Mouse (Mus musculus) T-helper 2 cell (primary cell): ENCODE measurements around the gene Tas2r108.

Experiments used
- in situ Hi-C: fragments of 300-600 bp; cut with MboI, MseI; formaldehyde crosslinking; loops from one replicate; pipeline ENCODE4 v1.15.1; 2025; ENCODE audit warnings: high pct_unique_total_duplicates

The Tas2r108 gene

DNA sequence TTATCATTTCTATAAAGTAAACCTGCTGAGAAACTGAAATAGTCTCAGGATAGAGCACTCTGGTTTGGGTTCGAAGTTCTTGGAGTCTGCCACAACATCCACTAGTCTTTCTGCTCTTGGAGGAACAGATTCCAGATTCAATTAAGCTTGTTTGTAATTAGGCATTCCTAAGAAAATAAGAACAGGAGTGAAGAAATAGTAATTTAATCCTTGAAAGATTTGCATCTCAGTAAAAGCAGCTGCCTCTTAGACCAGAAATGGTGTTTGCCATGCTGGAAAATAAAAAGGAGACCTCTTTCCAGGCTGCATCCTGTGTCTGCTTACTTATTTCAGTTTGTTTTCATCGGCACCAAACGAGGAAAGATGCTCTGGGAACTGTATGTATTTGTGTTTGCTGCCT is at the start of gene Tas2r108:
Tas2r108 (plus strand) TSS at position 301 of the 400 bp plus-strand sequence.
- in situ Hi-C loops, result no loop called here

DNA sequence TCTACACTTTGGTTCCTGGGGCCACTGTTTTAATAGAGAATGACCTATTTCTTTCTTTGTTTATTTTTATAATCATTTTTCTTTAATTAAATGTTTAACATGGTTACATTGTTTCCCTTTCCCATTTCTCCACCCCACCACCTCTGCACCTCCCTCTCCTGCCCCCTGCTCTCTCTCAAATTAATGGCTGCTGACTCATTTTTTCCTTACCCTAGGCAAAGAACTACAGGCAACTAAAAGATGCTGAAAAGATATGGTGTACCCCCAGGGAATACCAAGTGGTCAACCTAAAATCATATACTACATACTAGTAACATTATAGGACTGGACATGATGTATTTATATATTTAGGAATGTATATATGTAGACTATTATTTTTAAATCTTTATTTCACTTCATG is 44.7 kb upstream of the Tas2r108 start:
- in situ Hi-C loops, result loop anchor here (25.0 kb wide), 1 partner anchor 1814 kb away; the partner anchor contains the start of genes Casp2 and Tmem139

DNA sequence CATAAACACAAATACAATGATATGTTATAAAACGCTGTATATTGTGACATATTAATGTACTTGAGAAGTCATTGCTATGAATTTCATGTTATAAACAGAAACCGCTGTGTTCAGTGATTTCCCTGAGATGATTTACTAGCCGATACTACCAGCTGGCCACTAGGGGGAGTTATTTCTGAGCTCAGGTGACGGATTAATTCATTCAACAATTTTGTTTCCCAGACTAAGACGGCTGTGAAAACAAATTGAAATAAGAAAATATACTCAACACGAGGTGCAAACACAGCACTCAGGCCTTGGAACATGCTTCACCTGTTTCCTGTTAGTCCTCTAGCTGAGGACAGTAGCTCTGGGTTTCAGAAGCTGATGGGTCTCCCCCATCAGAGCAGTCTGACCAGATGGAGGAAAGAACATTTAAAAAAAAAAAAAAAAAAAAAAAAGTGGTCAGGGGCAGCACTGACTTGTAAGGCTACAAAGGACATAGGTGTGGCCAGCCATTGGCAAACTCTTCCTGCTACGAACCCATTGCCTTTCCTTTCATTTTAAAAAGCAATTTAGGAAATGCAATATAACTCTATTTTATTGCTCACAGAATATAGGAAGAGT is 38.8 kb upstream of the Tas2r108 start:
- in situ Hi-C loops, result loop anchor here (25.0 kb wide), 1 partner anchor 642 kb away; the partner anchor contains the start of gene Mrps33

DNA sequence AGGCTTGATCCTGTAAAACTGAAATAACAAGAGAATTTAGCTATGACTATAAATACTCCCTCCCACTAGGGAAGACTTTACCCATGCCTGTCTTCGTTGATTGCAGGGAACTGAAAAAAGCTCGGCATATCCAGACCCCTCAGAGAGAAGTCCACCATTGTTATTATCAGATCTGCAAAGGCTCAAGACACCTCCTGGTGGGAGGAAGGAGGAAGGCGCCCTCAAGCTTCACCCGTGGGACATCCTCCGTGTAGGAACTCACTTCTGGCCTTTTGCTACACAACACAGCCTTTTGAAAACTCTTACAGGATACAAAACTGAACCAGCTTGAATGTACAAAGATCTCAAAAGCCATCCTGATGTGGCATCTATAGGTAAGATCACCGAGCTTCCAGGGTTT is 27.6 kb upstream of the Tas2r108 start:
- in situ Hi-C loops, result loop anchor here (25.0 kb wide), 1 partner anchor 653 kb away; the partner anchor contains the start of gene Mrps33

DNA sequence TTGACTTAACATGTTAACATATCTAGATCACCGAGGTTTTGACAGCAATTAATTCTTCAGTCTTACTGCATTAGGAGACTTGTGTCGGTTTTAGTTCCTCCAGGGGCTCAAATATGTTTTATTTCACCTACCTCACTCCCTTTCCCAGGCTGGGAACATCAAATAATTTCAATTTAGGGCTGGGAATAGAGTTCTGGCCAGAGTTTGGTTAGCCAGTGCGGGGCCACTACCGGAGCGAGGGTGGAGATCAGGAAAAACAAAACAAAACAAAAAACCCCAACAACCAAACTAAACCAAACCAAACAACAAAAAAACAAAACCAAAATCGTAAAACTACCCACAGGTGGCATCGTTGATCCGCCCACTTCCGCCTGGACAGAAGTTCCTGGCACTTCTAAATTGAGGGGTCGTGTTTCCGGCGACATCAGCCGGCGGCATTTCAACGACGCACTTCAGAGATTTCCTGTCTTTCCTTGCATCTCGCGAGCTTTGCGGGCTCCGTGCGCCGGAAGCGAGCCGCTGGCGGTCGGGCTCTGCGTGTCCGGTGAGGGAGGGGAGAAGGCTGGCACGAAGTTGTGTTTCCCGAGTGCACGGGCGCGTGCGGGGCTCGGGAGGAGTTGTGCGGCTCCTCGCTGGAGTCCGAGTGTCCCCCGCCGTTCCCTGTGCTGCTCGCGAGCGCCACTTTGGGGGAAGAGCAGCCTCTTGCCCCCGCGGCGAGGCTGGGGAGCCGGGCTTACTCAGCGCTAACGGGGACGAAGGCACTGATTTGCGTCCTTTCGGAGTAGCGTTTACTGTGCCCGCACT is 22.2 kb upstream of the Tas2r108 start, which contains the start of gene Ssbp1:
Ssbp1 (plus strand) TSS at position 437 of the 804 bp plus-strand sequence.
- in situ Hi-C loops, result loop anchor here (10.0 to 25.0 kb wide), 2 partner anchors 414 to 659 kb away; partner anchors contain the start of genes Moxd2 and Mrps33

DNA sequence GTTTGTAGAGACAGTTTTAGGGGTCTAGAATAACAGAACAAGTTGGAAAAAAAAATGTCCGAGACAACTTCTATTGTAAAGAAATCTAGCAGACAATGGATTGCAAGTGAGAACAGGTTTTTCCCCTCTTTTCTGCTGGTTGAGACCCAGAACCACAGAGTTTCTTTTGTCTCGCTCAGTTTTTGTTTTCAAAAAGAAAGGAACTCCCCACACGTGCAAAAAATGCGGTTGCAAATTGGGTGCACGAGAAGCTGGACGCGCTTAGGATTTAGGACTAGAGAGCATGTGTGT is 21.7 kb upstream of the Tas2r108 start:
- in situ Hi-C loops, result loop anchor here (10.0 to 25.0 kb wide), 2 partner anchors 413 to 659 kb away; partner anchors contain the start of genes Moxd2 and Mrps33

DNA sequence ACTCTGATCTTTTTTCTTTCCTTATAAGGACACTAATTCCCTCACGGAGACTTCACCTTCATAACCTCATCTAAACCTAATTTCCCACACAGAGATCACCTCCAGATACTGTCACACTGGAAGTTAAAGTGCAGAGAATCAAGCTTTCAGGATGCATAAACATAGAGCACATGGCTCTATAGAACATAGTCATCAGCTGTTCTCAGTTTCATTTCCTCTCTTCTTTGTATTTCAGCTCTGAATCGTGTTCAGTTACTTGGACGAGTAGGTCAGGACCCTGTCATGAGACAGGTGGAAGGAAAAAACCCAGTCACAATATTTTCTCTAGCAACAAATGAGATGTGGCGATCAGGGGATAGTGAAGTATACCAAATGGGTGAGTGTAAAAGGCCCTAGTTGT is 17.2 kb upstream of the Tas2r108 start:
- in situ Hi-C loops, result loop anchor here (5.0 to 10.0 kb wide), 2 partner anchors 144 to 409 kb away; partner anchors contain the start of gene Moxd2

DNA sequence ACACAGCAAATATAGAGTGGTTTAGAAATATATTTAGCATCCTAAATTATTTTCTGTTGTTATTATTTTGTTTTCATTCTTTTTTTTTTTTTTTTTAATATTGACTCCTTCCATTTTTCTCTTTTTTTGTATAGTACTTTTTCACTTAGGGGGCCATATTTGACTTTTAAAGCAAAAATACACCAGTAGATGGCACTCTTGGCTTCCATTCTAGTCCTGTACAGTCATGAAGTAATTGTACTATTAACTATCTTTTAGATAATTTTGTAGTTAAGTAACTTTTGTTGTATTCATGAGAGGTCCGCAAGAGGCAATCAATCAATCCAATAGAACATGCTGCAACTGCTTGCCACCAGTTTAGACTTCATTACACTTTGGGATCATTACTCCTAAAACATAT is 13.6 kb upstream of the Tas2r108 start:
- in situ Hi-C loops, result loop anchor here (5.0 to 10.0 kb wide), 2 partner anchors 147 to 405 kb away; partner anchors contain the start of gene Moxd2

DNA sequence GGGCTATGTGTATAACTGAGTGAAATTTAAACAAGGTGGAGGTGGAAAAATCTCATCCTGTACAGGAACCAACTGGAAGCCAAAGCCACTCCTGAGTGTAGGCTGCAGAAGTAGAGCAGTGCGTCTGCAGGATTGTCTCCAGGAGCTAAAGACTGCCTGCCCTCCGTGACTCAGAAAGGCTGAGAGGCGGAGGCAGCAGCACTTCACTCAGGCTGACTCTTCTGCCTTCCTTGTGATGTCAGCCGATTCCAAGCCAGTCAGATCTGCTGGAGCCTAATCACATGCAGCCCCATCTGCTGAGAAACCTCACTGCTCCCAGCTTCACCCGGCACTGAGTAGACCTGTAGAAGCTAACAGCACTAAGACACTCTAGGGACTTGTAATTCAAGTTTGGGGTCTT is 11.0 kb upstream of the Tas2r108 start:
- in situ Hi-C loops, result no loop called here

DNA sequence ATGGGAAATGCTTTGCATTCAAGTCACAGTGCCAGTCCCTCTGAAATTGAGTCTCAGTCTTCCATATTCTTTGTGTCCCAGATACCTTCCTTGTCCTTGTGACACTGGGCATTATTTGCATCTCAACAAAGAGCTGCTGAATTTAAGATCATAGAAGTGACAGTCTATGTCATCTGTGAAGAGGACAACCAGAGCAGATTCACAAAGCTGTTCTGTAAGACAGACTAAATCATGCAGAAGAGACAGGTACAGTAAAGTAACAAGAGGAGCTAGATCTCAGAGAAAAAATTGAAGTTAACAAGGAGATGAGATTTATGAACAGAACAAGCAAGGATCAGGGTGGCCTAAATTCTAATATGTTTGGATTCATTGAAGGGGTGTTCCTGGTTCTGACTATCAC is 2.4 kb upstream of the Tas2r108 start, which contains the start of gene Tas2r137:
Tas2r137 (plus strand) TSS at position 301 of the 400 bp plus-strand sequence.
- in situ Hi-C loops, result no loop called here

DNA sequence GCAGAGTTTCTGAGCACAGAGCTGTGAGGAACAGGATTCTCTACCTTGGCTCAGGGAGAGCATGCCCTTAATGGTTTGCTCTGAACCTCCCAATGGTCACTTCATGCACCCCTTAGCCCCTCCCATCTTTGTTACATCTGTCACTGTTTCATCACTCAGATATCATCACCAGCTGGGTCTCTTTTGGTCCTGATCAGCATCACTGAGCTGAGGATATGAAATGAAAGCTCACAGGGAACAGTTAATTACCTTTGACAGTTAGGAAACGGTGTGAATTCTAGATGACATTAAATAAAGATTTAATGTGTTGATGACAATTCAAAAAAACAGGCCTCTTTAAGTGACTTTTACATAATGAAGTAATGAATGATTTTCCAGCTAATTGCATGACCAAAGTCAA is 26.1 kb downstream of the Tas2r108 start, which contains the start of gene Prss37:
Prss37 (minus strand) TSS at position 101 of the 400 bp plus-strand sequence.
- in situ Hi-C loops, result no loop called here
